Mouse (Mus musculus) lung, postnatal 0 days (tissue): ENCODE measurements around the gene Gm12216.

Experiments
- CTCF ChIP-seq: IDR thresholded peaks from 2 replicates; pipeline ENCODE4 v1.5.1; 2016; ENCODE audit warnings: antibody characterized with exemption, mild to moderate bottlenecking
- EP300 ChIP-seq: IDR thresholded peaks from 2 replicates; pipeline ENCODE4 v1.6.1; 2016; ENCODE audit warnings: antibody characterized with exemption, mild to moderate bottlenecking, control low read depth

GRCm38 (mm10) chr11:53749716-53750352 lies 109.2 kb downstream of the Gm12216 start:
- no peak for TF ChIP-seq CTCF
- no peak for TF ChIP-seq EP300
